Mouse (Mus musculus): ENCODE results near the gene Olfr640.

The Olfr640 gene

DNA sequence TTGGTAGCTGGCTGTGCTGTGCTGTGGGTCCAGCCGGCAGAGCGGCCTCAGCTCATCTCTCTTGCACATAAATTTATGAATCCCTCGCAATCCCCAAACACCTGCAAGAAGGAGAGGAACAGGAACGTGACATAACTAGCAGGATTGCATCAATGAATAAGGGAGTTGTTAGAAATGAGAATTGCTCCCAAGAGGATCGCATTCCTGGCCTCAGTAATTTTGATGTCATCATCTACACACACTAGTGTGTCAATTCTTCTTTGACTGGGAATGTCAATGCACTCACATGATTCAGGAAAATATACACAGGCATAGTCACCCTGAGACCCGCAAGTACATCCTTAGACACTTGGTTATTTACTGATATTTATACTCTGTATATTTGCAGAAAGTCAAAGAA, at the start of gene Olfr640:
Olfr640 (minus strand) TSS at position 101 of the 400 bp plus-strand sequence.
- DNase-seq, result no peak

GRCm38 (mm10) chr7:104071769-104072168, 46.4 kb upstream of the Olfr640 start, which contains the start of gene Olfr644:
Olfr644 (minus strand) TSS chr7:104071869.
- DNase-seq, result no peak

- no peak for DNase-seq
Measured at GRCm38 (mm10) chr7:104061345-104061744, 36.0 kb upstream of the Olfr640 start, which contains the start of gene 4930516K23Rik. 4930516K23Rik (minus strand) TSS chr7:104061445.

DNA sequence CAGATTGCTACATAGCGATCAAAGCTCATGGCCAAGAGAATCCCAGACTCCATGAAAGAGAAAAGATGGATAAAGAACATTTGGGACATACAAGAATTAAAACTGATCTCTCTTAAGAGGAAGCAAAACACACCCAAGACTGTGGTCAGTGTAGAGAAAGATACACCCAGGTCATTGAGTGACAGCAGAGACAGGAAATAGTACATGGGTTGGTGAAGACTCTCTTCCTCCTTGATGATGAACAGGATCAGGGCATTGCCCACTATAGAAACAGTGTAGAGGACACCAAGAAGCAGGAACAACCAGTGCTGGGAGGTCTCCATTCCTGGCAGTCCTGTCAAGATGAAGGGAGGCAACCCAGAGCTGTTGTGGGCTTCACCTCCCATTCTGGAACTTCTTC, 33.8 kb upstream of the Olfr640 start:
- no peak for DNase-seq

GRCm38 (mm10) chr7:104052566-104052965, 27.2 kb upstream of the Olfr640 start, which contains the start of gene Olfr642:
Olfr642 (minus strand) TSS chr7:104052666.
- no peak for DNase-seq

GRCm38 (mm10) chr7:104050745-104051144, 25.4 kb upstream of the Olfr640 start:
- DNase-seq, result no peak

- DNase-seq, result no peak
Measured at GRCm38 (mm10) chr7:104035145-104035544, 9.8 kb upstream of the Olfr640 start, which contains the start of gene Olfr641. Olfr641 (plus strand) TSS chr7:104035445.

DNA sequence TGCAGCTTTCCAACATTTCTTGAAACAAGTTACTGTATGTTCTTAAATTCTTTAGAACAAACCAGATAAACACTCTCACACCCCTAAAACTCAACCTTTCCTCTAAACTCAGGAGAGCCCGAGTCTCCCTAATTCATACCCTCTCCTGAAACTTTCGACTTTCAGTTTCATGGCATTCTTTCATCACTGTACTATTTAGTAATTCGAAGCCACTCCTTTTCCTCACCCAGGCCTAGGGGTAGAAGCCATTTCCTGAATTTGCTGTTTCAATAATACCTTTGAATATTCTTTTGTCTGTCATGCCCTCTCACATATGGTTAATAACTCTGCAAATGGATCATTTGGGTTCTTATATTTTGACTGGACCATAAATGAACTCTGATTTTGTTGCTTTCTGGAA, 1.6 kb upstream of the Olfr640 start:
- DNase-seq, result no peak

GRCm38 (mm10) chr7:104021651-104022050, 3.7 kb downstream of the Olfr640 start:
- DNase-seq, result no peak

DNA sequence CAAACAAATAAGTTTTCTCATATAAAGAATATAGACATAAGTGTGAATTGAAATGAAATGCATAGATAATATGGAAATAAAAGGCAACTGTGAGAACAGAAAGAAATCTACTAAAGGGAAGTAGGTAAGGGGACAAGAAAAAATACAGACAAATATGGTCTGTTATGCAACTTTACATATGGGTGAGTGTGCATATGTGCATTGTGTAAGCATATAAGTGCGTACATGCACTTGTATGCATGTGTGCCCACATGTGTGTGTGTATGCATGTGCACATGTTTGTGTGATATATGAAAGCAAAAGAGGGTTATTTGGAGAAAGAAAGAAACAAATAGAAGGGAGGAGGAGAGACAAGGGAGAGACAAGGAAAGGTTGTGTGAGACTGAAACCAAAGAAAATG, 6.4 kb downstream of the Olfr640 start:
- DNase-seq, result no peak

DNA sequence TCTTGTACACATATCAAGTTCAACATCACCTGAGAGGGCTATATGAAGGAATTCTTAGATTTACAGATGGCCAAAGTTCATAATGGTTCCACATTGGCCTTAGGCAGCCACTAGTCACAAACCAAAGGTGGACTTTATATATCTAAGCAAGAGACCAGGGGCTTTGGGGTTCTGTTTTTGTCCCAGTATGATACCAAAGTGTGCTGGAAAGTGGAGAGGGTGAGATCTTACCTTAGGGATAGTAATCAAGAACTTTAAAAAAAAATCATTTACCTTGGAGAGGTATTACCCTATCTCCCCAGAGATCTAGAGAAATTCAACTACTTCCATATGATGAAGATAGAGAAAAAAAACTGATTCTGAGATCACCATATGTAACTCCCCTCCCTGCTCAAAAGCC, 8.2 kb downstream of the Olfr640 start, which contains the start of gene Olfr639:
Olfr639 (minus strand) TSS at position 101 of the 400 bp plus-strand sequence.
- no peak for DNase-seq

- no peak for DNase-seq
Measured at GRCm38 (mm10) chr7:103999124-103999523, 26.2 kb downstream of the Olfr640 start.

DNA sequence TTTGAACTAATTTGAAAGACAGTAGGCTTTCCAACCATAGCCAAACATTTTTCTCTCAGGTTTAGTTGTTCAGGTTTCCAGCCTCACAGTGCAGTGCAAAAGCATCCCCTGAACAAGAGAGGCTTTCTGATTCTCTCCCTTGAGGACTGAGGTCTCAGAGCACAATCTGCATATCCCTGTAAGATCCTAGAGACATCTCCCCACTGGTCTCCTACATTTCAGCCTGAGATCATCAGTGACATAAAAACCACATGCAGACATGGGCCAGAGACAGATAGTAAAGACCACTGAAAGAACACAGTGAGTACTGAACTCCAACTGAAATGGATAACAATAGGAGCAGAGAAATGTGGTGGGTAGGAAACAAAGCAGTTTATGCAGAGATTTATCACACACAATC, 26.9 kb downstream of the Olfr640 start, which contains the start of gene Olfr638:
Olfr638 (plus strand) TSS at position 301 of the 400 bp plus-strand sequence.
- no peak for DNase-seq

- no peak for DNase-seq
Measured at GRCm38 (mm10) chr7:103971782-103972181, 53.6 kb downstream of the Olfr640 start.

- no peak for DNase-seq
Measured at GRCm38 (mm10) chr7:103970852-103971251, 54.5 kb downstream of the Olfr640 start, which contains the start of gene Olfr635. Olfr635 (plus strand) TSS chr7:103971152.

Measured in lung, postnatal 14 days (tissue).